Comparison of ENCODE assay signal across 26 mouse cellular contexts in genomic region chr7:115290801-115291417, GRCm38 (mm10).
A peak's percentile ranks its signal among the peaks of the same experiment; 100 is the strongest.
DNase-seq lines count a peak whose midpoint lies in the region; ATAC-seq lines count a peak whose summit lies in the region.
"Had no signal": no experiment of that assay in that cellular context is flagged by ENCODE, and none has a peak within 500 bp of the region (broad histone marks: within the 10 kb centered on the region; RNA-seq: fewer than 3 reads in every experiment).

No protein-coding gene starts in this region.

- H3K4me1 ChIP-seq in neural tube, embryonic 15.5 days: peaks cover 17% of the 10 kb centered on the region
- H3K4me1 ChIP-seq: heart, embryonic 13.5 days; intestine, embryonic 15.5 days had no signal

- 18% methylated on average over 7 of the region's 7 CpGs for WGBS in neural tube, embryonic 15.5 days

- ATAC-seq in neural tube, embryonic 15.5 days (ENCODE audit: low FRiP score): no peak
- ATAC-seq: intestine, embryonic 15.5 days; liver, postnatal 0 days; lung, postnatal 0 days had no signal

- H3K27ac ChIP-seq in neural tube, embryonic 15.5 days (replicated peaks): no peak overlapping the region
- H3K27ac ChIP-seq: embryonic facial prominence, embryonic 13.5 days; forebrain, embryonic 12.5 days; heart, embryonic 13.5 days; hindbrain, embryonic 14.5 days; intestine, embryonic 15.5 days had no signal

- no peak overlapping the region for H3K4me2 ChIP-seq in neural tube, embryonic 15.5 days
- H3K4me2 ChIP-seq: embryonic facial prominence, embryonic 13.5 days; forebrain, embryonic 12.5 days; heart, embryonic 13.5 days; hindbrain, embryonic 14.5 days; intestine, embryonic 15.5 days; midbrain, embryonic 11.5 days had no signal

- H3K27me3 ChIP-seq in neural tube, embryonic 15.5 days (replicated peaks): no peaks in the 10 kb centered on the region
- H3K27me3 ChIP-seq: heart, embryonic 13.5 days; intestine, embryonic 15.5 days had no signal

- H3K36me3 ChIP-seq in neural tube, embryonic 15.5 days: no peaks in the 10 kb centered on the region
- H3K36me3 ChIP-seq: embryonic facial prominence, embryonic 13.5 days; forebrain, embryonic 12.5 days; heart, embryonic 13.5 days; intestine, embryonic 15.5 days had no signal

- H3K9ac ChIP-seq in neural tube, embryonic 15.5 days (replicated peaks): no peak overlapping the region
- H3K9ac ChIP-seq: embryonic facial prominence, embryonic 13.5 days; forebrain, embryonic 12.5 days; heart, embryonic 13.5 days; hindbrain, embryonic 14.5 days; intestine, embryonic 15.5 days; liver, postnatal 0 days had no signal

- H3K4me3 ChIP-seq in neural tube, embryonic 15.5 days (replicated peaks): no peak overlapping the region
- H3K4me3 ChIP-seq: embryonic facial prominence, embryonic 13.5 days; erythroblast, embryonic 14.5 days; forebrain, embryonic 12.5 days; heart, embryonic 13.5 days; intestine, embryonic 15.5 days had no signal

- peak; percentile 36 to 83 for DNase-seq in adrenal gland, adult (ENCODE audit: inconsistent age in 2 of 2, low spot score in 1 of 2)
- DNase-seq in adrenal gland, postnatal 25 days: no peak
- peak; percentile 20 for DNase-seq in neural tube, embryonic 10.5 days (ENCODE audit: extremely low spot score, low spot score)
- DNase-seq in mesoderm, embryonic 11.5 days (ENCODE audit: low read depth, low spot score): peak; percentile 73
- DNase-seq in lung, postnatal 36 days: no peak
- no peak for DNase-seq in thymus, postnatal 14 days
- no peak for DNase-seq in heart, adult 9 months (ENCODE audit: low spot score in 2 of 2)
- DNase-seq: cerebellum, adult 11 months; cerebellum, adult 9-11 months; gastrocnemius, postnatal 10 days; heart, adult 18-20 months; heart, postnatal 14 days; kidney, adult 8-10 months; kidney, postnatal 14 days; left cerebral cortex, postnatal 4 days; liver, postnatal 0 days; thymus, adult 2 months had no signal

- H3K9me3 ChIP-seq in neural tube, embryonic 15.5 days (replicated peaks): no peaks in the 10 kb centered on the region
- H3K9me3 ChIP-seq: embryonic facial prominence, embryonic 13.5 days; forebrain, embryonic 12.5 days; heart, embryonic 13.5 days; intestine, embryonic 15.5 days had no signal

Comparison
In these comparisons a context has a peak if more than half of its experiments do, and no peak if none do; other contexts are left out.
1. DNase-seq: peak in adrenal gland, adult (2 of 2), neural tube, embryonic 10.5 days (single experiment) and mesoderm, embryonic 11.5 days (single experiment); none in adrenal gland, postnatal 25 days (single experiment), lung, postnatal 36 days (single experiment), thymus, postnatal 14 days (single experiment) and heart, adult 9 months (0 of 2).